13 mouse cellular contexts compared by ENCODE assay signal in genomic region chr8:3236277-3236676, GRCm38 (mm10).
"Had no signal": no experiment of that assay in that cellular context is flagged by ENCODE, and none has a peak within 500 bp of the region (broad histone marks: within the 10 kb centered on the region; RNA-seq: fewer than 3 reads in every experiment).

No protein-coding gene starts in this region.

- H3K4me1 ChIP-seq: midbrain, embryonic 12.5 days had no signal

- H3K9ac ChIP-seq: kidney, embryonic 15.5 days; limb, embryonic 15.5 days; liver, embryonic 12.5 days; lung, embryonic 14.5 days; midbrain, embryonic 12.5 days; neural tube, embryonic 15.5 days had no signal

- H3K4me2 ChIP-seq: kidney, embryonic 15.5 days; limb, embryonic 15.5 days; liver, embryonic 12.5 days; lung, embryonic 14.5 days; midbrain, embryonic 12.5 days; neural tube, embryonic 15.5 days had no signal

- H3K36me3 ChIP-seq: kidney, embryonic 15.5 days; limb, embryonic 15.5 days; midbrain, embryonic 12.5 days; neural tube, embryonic 15.5 days had no signal

- H3K27me3 ChIP-seq: kidney, embryonic 15.5 days; limb, embryonic 15.5 days; liver, embryonic 12.5 days; midbrain, embryonic 12.5 days; neural tube, embryonic 15.5 days had no signal

- ATAC-seq: liver, embryonic 12.5 days; midbrain, embryonic 16.5 days had no signal

- H3K9me3 ChIP-seq: kidney, embryonic 15.5 days; limb, embryonic 15.5 days; liver, embryonic 12.5 days; midbrain, embryonic 12.5 days; neural tube, embryonic 15.5 days had no signal

- H3K27ac ChIP-seq: kidney, embryonic 15.5 days; limb, embryonic 15.5 days; liver, embryonic 12.5 days; midbrain, embryonic 12.5 days; neural tube, embryonic 15.5 days had no signal

- H3K4me3 ChIP-seq: kidney, embryonic 15.5 days; limb, embryonic 15.5 days; liver, embryonic 12.5 days; midbrain, embryonic 12.5 days; neural tube, embryonic 15.5 days had no signal

- DNase-seq: kidney, postnatal 14 days; layer of hippocampus, postnatal 36 days; lung, embryonic 14.5 days; right cerebral cortex, adult 18-20 months; right cerebral cortex, postnatal 25 days; thymus, adult 18-20 months; thymus, postnatal 25 days had no signal
